Mouse (Mus musculus) testis, adult 2 months (tissue): ENCODE results near the gene Ptrh1. TPM values are rescaled to one million over a fixed set of nuclear protein-coding genes. Genes with fewer than 3 reads are reported as not detected.
A peak's percentile ranks its signal among the peaks of the same experiment; 100 is the strongest.

Experiments used
- H3K27ac ChIP-seq: fragments of 200-500 bp; 2 replicates; pipeline ENCODE4 v1.5.1; 2012; ENCODE audit warnings: low read depth, low read length; ENCODE audit not compliant: control insufficient read depth, insufficient read depth
- H3K27me3 ChIP-seq: fragments of 200-500 bp; 2 replicates; pipeline ENCODE4 v1.6.1; 2012; ENCODE audit warnings: mild to moderate bottlenecking, low read length, moderate library complexity; ENCODE audit not compliant: control insufficient read depth, insufficient read depth
- H3K36me3 ChIP-seq: fragments of 200-500 bp; 2 replicates; pipeline ENCODE4 v1.6.1; 2012; ENCODE audit warnings: mild to moderate bottlenecking, low read length; ENCODE audit not compliant: control insufficient read depth, insufficient read depth
- H3K4me1 ChIP-seq: fragments of 200-500 bp; 2 replicates; pipeline ENCODE4 v1.6.1; 2012; ENCODE audit warnings: low read length; ENCODE audit not compliant: control insufficient read depth, insufficient read depth
- H3K4me3 ChIP-seq: fragments of 200-500 bp; 2 replicates; pipeline ENCODE4 v1.5.1; 2012; ENCODE audit warnings: low read depth, mild to moderate bottlenecking, low read length, moderate library complexity, mixed read lengths; ENCODE audit not compliant: control insufficient read depth
- CTCF ChIP-seq: fragments of 200-500 bp; IDR thresholded peaks from 2 replicates; pipeline ENCODE4 v1.5.1; 2012; ENCODE audit warnings: low read depth, mild to moderate bottlenecking, inconsistent platforms, low read length, moderate library complexity; ENCODE audit not compliant: control insufficient read depth, insufficient read depth, insufficient replicate concordance
- POLR2A ChIP-seq: fragments of 200-500 bp; IDR thresholded peaks from 2 replicates; pipeline ENCODE4 v1.6.1; 2012; ENCODE audit warnings: low read depth, mild to moderate bottlenecking, inconsistent platforms, low read length, moderate library complexity; ENCODE audit not compliant: control insufficient read depth
- polyA plus RNA-seq: library from polyadenylated mRNA; depleted of rRNA; stranded (reverse); fragments of >200 nt; gene quantifications from 2 replicates; pipeline ENCODE4 v1.2.3, GENCODE M21; 2012

The Ptrh1 gene
- polyA plus RNA-seq, 1 experiment: 24.7 TPM

- TF ChIP-seq POLR2A (no peak), CTCF (no peak)
- H3K4me3 ChIP-seq: no peak overlapping the region
- H3K27me3 ChIP-seq: no peaks in the 10 kb centered on the region
- no peaks in the 10 kb centered on the region for H3K36me3 ChIP-seq
- no peak overlapping the region for H3K27ac ChIP-seq
- H3K4me1 ChIP-seq: peaks cover 16% of the 10 kb centered on the region
These were observed 33.4 kb upstream of the Ptrh1 start for GRCm38 (mm10) chr2:32742173-32742531.

- no peaks in the 10 kb centered on the region for H3K27me3 ChIP-seq
- H3K27ac ChIP-seq: no peak overlapping the region
- no peak for TF ChIP-seq POLR2A
- no peak for TF ChIP-seq CTCF
- no peak overlapping the region for H3K4me3 ChIP-seq
- H3K36me3 ChIP-seq: no peaks in the 10 kb centered on the region
- H3K4me1 ChIP-seq: peaks cover 16% of the 10 kb centered on the region
These were observed 31.2 kb upstream of the Ptrh1 start for GRCm38 (mm10) chr2:32744272-32744982.

GRCm38 (mm10) chr2:32749082-32749481, 26.5 kb upstream of the Ptrh1 start:
- Histone ChIP-seq H3K36me3 (no peaks in the 10 kb centered on the region), H3K27me3 (no peaks in the 10 kb centered on the region), H3K4me3 (no peak overlapping the region), H3K27ac (no peak overlapping the region), H3K4me1 (peaks cover 7% of the 10 kb centered on the region)
- TF ChIP-seq CTCF: no peak
- TF ChIP-seq POLR2A: no peak

GRCm38 (mm10) chr2:32750199-32750598, 25.4 kb upstream of the Ptrh1 start:
- no peak for TF ChIP-seq CTCF
- Histone ChIP-seq H3K36me3 (no peaks in the 10 kb centered on the region), H3K27me3 (no peaks in the 10 kb centered on the region), H3K4me3 (no peak overlapping the region), H3K4me1 (peaks cover 7% of the 10 kb centered on the region), H3K27ac (no peak overlapping the region)

- TF ChIP-seq CTCF: no peak
- TF ChIP-seq POLR2A: no peak
- Histone ChIP-seq H3K27ac (no peak overlapping the region), H3K36me3 (no peaks in the 10 kb centered on the region), H3K27me3 (no peaks in the 10 kb centered on the region), H3K4me1 (peaks cover 7% of the 10 kb centered on the region), H3K4me3 (peak overlapping the region; percentile 72)
These were observed 24.5 kb upstream of the Ptrh1 start for GRCm38 (mm10) chr2:32750887-32751664.

GRCm38 (mm10) chr2:32751665-32752033, 23.9 kb upstream of the Ptrh1 start:
- Histone ChIP-seq H3K36me3 (no peaks in the 10 kb centered on the region), H3K27ac (no peak overlapping the region), H3K4me3 (peak overlapping the region; percentile 72; the same call in 1 of the 2 replicates), H3K4me1 (peaks cover 7% of the 10 kb centered on the region), H3K27me3 (no peaks in the 10 kb centered on the region)
- no peak for TF ChIP-seq POLR2A
- no peak for TF ChIP-seq CTCF

- Histone ChIP-seq H3K27ac (no peak overlapping the region), H3K4me3 (no peak overlapping the region), H3K36me3 (no peaks in the 10 kb centered on the region), H3K4me1 (peaks cover 7% of the 10 kb centered on the region), H3K27me3 (no peaks in the 10 kb centered on the region)
- TF ChIP-seq POLR2A: no peak
- TF ChIP-seq CTCF: no peak
These were observed 23.4 kb upstream of the Ptrh1 start for GRCm38 (mm10) chr2:32752181-32752580.
